Mouse (Mus musculus) testis, postnatal 14 days (tissue): ENCODE results near the gene Lrch4.

ENCODE experiments used
- DNase-seq: peaks from one replicate; pipeline ENCODE4 v3.0.0; 2021; ENCODE audit warnings: low spot score

Gene Lrch4

GRCm38 (mm10) chr5:137690531-137690930, 61.6 kb downstream of the Lrch4 start:
- no peak for DNase-seq
